Mouse (Mus musculus): ENCODE measurements at regions not wholly inside any gene's neighbourhood (a gene's known extent, or its start where the extent isn't known, plus 50 kb on each side); places are given as distances from the start of the nearest gene placed in this dataset.

GRCm38 (mm10) chr6:145302105-145302504 is 52.1 kb upstream of the Kras start:
- no peaks in the 10 kb centered on the region for H3K4me1 ChIP-seq (ENCODE audit: control insufficient read depth, insufficient read depth, insufficient read length, low read length)

DNA sequence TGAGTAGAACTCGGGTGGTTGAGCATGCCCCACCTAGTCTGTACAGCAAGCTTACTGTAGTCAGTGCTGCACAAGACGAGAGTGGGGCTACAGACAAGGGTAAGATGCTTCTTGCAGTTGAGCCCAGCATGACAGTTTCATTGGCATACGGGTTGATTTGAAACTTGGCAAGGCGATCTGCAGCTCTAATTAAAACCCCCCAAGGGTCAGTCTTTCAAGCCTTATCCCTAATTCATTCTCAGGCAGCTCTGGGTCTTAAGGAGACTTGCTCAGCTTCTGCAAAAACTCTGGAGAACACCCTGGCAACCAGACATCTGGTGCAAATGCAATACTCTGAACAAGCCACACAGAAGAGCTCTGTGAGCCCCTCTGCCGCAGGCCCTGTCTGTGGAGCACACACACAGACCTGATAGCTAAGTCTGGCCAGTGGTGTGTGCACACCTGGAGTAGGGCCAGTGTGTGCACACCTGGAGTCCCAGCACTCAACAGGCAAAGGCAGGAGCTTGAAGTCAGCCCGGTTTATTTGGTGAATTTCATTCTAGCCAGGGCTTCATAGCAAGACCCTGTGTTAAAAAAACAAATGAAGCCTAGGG is 50.3 kb upstream of the Kras start:
- Histone ChIP-seq H3K27ac (ENCODE audit: insufficient read depth, low read depth, low read length) (no peak overlapping the region), H3K27me3 (ENCODE audit: control insufficient read depth, insufficient read depth, low read length) (no peaks in the 10 kb centered on the region), H3K36me3 (ENCODE audit: control insufficient read depth, insufficient read depth, low read length) (no peaks in the 10 kb centered on the region), H3K4me1 (ENCODE audit: control insufficient read depth, insufficient read depth, insufficient read length, low read length) (no peaks in the 10 kb centered on the region), H3K4me3 (ENCODE audit: low read depth, low read length) (no peak overlapping the region)
- no peak for TF ChIP-seq POLR2A (IDR thresholded peaks at IDR 0.05; ENCODE audit: low read depth, low read length)
- TF ChIP-seq CTCF (IDR thresholded peaks at IDR 0.05; ENCODE audit: extremely low read depth, insufficient read length, insufficient replicate concordance, low read depth, low read length), result no peak
- WGBS, result 74% methylated on average over 6 of the region's 6 CpGs

More at GRCm38 (mm10) chr6:145302105-145302504, 52.1 kb upstream of the Kras start:
- no peaks in the 10 kb centered on the region for H3K27me3 ChIP-seq (ENCODE audit: control insufficient read depth, insufficient read depth, low read length)
- no peak overlapping the region for H3K4me3 ChIP-seq (ENCODE audit: low read depth, low read length)
- WGBS, result 82% methylated on average over 10 of the region's 10 CpGs
- no peak overlapping the region for H3K27ac ChIP-seq (ENCODE audit: insufficient read depth, low read depth, low read length)
- no peaks in the 10 kb centered on the region for H3K36me3 ChIP-seq (ENCODE audit: control insufficient read depth, insufficient read depth, low read length)
- TF ChIP-seq POLR2A (IDR thresholded peaks at IDR 0.05; ENCODE audit: low read depth, low read length) (no peak), CTCF (IDR thresholded peaks at IDR 0.05; ENCODE audit: extremely low read depth, insufficient read length, insufficient replicate concordance, low read depth, low read length) (no peak)

Measured in small intestine, adult 2 months (tissue).